Mouse (Mus musculus) megakaryocyte, embryonic 14.5 days (primary cell): ENCODE data around the gene Tfap2a.

Experiments
- FLI1 ChIP-seq: IDR thresholded peaks from 2 replicates; pipeline ENCODE4 v1.6.1; 2012; ENCODE audit warnings: low read length, inconsistent platforms, mixed read lengths
- GATA1 ChIP-seq: IDR thresholded peaks from 3 replicates; pipeline ENCODE4 v1.6.1; 2012; ENCODE audit warnings: mixed read lengths, low read length, inconsistent platforms, borderline replicate concordance

DNA sequence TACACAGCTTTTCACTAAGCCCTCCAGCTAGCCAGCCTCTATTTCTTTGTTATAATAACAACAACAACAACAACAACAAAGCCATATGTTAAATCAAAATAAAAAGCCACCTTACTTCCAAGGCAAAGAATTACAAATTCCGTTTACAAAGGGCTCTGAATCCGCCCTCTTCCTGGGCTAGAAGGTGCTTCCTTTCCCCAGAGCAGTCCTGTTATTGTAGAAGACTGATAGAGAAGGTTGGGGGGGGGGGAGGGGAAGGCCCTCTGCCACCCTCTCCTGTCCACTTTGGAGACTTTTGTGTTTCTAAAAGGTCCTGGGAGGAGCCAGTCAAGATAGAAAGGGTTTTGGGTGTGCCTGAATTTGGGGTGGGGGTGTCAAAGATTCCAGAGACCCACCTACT is 23.6 kb downstream of the Tfap2a start:
- no peak for TF ChIP-seq GATA1
- TF ChIP-seq FLI1: no peak
